Mouse (Mus musculus) olfactory bulb, adult 2 months (tissue): ENCODE measurements at regions not wholly inside any gene's neighbourhood (a gene's known extent, or its start where the extent isn't known, plus 50 kb on each side); places are given as distances from the start of the nearest gene placed in this dataset.

Experiments
- CTCF ChIP-seq: fragments of 200-500 bp; IDR thresholded peaks from 2 replicates; pipeline ENCODE4 v1.5.1; 2012; ENCODE audit warnings: low read depth, mild to moderate bottlenecking, low read length, moderate library complexity; ENCODE audit not compliant: insufficient read depth
- POLR2A ChIP-seq: fragments of 200-500 bp; IDR thresholded peaks from 2 replicates; pipeline ENCODE4 v1.6.1; 2012; ENCODE audit warnings: mild to moderate bottlenecking, low read depth, low read length, moderate library complexity; ENCODE audit not compliant: insufficient read depth

DNA sequence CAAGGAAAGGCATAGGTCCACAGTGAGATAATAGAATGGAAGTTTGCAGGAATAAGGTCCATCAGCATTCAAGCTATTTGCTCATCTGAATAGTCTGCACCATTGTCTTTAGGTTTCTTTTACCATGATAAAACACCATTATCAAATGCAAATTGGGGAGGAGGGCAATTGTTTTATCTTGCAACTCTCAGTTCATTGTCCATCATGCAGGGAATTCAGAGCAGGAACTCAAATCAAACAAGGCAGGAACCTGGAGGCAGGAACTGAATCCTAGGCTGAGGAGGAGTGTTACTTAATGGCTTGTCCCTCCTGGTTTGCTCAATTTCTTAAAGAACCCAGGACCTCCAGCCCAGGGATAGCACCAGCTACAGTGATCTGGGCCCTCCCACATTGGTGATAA lies 163.3 kb upstream of the Dgkb start:
- TF ChIP-seq POLR2A (no peak), CTCF (no peak)
